8 mouse cellular contexts compared by ENCODE assay signal in the genomic region with DNA sequence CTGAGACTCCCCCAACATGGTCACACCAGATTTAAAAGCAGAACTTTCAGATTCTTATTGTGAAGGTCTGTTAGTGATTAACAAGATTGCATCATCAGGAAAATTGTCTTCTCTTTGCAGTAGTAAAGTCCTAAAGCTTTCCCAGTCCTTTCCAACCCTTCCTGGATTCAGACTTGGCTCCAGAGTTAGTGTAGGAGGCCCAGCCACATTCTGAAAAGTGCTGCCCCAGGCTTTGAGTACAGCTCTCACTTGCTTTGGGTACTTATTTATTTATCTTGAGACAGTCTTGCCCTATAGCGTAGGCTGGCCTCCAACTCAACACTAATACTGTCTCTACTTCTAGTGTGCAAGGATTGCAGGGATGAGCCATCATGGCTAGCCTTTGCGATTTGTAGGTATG. TPM values are rescaled to one million over a fixed set of nuclear protein-coding genes. Genes with fewer than 3 reads are reported as not detected.
A peak's percentile ranks its signal among the peaks of the same experiment; 100 is the strongest.
DNase-seq lines count a peak whose midpoint lies in the region; ATAC-seq and TF ChIP-seq lines count a peak whose summit lies in the region.

No protein-coding gene starts in this region.

- ATAC-seq in midbrain, postnatal 0 days (ENCODE audit: low FRiP score) = no peak
- ATAC-seq in CD4-positive, CD25-positive, alpha-beta regulatory T cell, adult 4 months = no peak

- peaks cover 18% of the 10 kb centered on the region for H3K4me1 ChIP-seq in midbrain, postnatal 0 days (ENCODE audit: insufficient read depth, low read length)

- H3K9me3 ChIP-seq in midbrain, postnatal 0 days (ENCODE audit: low read length) = no peaks in the 10 kb centered on the region

- H3K9ac ChIP-seq in midbrain, postnatal 0 days (replicated peaks; ENCODE audit: low read length, poor library complexity, severe bottlenecking) = no peak overlapping the region; the same call in 1 of the 2 replicates

- no peaks in the 10 kb centered on the region for H3K27me3 ChIP-seq in midbrain, postnatal 0 days (ENCODE audit: insufficient read depth, low read length)

- peaks cover 4% of the 10 kb centered on the region; the same call in 1 of the 2 replicates for H3K36me3 ChIP-seq in midbrain, postnatal 0 days (ENCODE audit: insufficient read depth, low read length)

- TF ChIP-seq CTCF in midbrain, postnatal 0 days (IDR thresholded peaks at IDR 0.05) = no peak

- peak overlapping the region; percentile 98 for H3K4me2 ChIP-seq in midbrain, postnatal 0 days (ENCODE audit: low read depth, low read length, poor library complexity, severe bottlenecking)

- peak; percentile 24 for DNase-seq in kidney, adult 11 months
- no peak for DNase-seq in kidney, postnatal 4 days
- peak; percentile 71 for DNase-seq in fat pad, adult 2 months (ENCODE audit: extremely low read depth, low read depth, low spot score)
- DNase-seq in kidney, adult 9 months = peak; percentile 62
- DNase-seq in midbrain, postnatal 0 days (ENCODE audit: low spot score) = no peak
- DNase-seq in cerebellum, adult 9-11 months = no peak
- DNase-seq in adrenal gland, postnatal 14 days = no peak

- peak overlapping the region; percentile 27; the same call in 1 of the 2 replicates for H3K4me3 ChIP-seq in midbrain, postnatal 0 days (ENCODE audit: low read depth, low read length)

- H3K27ac ChIP-seq in midbrain, postnatal 0 days (ENCODE audit: low read depth, low read length) = no peak overlapping the region

- WGBS in midbrain, postnatal 0 days = 61% methylated on average over 2 of the region's 2 CpGs

RNA-seq across cellular contexts. Expression of gene Alkbh5, which starts 4.6 kb away (rescaled TPM):
- total RNA-seq in midbrain, postnatal 0 days (2014; rRNA removed) = 32.0 and 34.0 TPM in 2 replicates
- 18.4 and 23.1 TPM in 2 replicates for polyA plus RNA-seq in midbrain, postnatal 0 days (2015; fragmentation: Nextera tagmentation; extraction: Ambion mirVana)
- polyA plus RNA-seq in CD4-positive, CD25-positive, alpha-beta regulatory T cell, adult 4 months (2017; shearing (Covaris generic)) = 10 to 100 TPM; 22.1 to 38.0 TPM
- total RNA-seq in adrenal gland, postnatal 14 days (2021) = 79.2 and 81.5 TPM in 2 replicates

Comparison
In these comparisons a context has a peak if more than half of its experiments do, and no peak if none do; other contexts are left out.
1. DNase-seq: peak in kidney, adult 11 months (single experiment), fat pad, adult 2 months (single experiment) and kidney, adult 9 months (single experiment); none in kidney, postnatal 4 days (0 of 2), midbrain, postnatal 0 days (single experiment), cerebellum, adult 9-11 months (single experiment) and adrenal gland, postnatal 14 days (single experiment).